Comparison of ENCODE assay signal across 8 mouse cellular contexts in genomic region chr13:18124368-18124767, GRCm38 (mm10).
DNase-seq lines count a peak whose midpoint lies in the region; ATAC-seq and TF ChIP-seq lines count a peak whose summit lies in the region.

No protein-coding gene starts in this region.

- no peaks in the 10 kb centered on the region for H3K9me3 ChIP-seq in heart, postnatal 0 days (replicated peaks; ENCODE audit: control insufficient read depth, low read length)
- no peaks in the 10 kb centered on the region for H3K9me3 ChIP-seq in liver, embryonic 15.5 days (replicated peaks)

- no peaks in the 10 kb centered on the region; the same call in 1 of the 2 replicates for H3K4me1 ChIP-seq in testis, adult 2 months (ENCODE audit: control insufficient read depth, insufficient read depth, low read length)
- no peaks in the 10 kb centered on the region for H3K4me1 ChIP-seq in heart, postnatal 0 days (ENCODE audit: control insufficient read depth, insufficient read depth)
- no peaks in the 10 kb centered on the region for H3K4me1 ChIP-seq in liver, embryonic 15.5 days (replicated peaks)

- H3K9ac ChIP-seq in heart, postnatal 0 days (replicated peaks; ENCODE audit: low read depth, low read length), result no peak overlapping the region; the same call in 1 of the 2 replicates
- H3K9ac ChIP-seq in liver, embryonic 15.5 days, result no peak overlapping the region

- no peaks in the 10 kb centered on the region for H3K36me3 ChIP-seq in testis, adult 2 months (ENCODE audit: control insufficient read depth, insufficient read depth, low read length)
- H3K36me3 ChIP-seq in heart, postnatal 0 days (replicated peaks; ENCODE audit: control insufficient read depth, insufficient read depth, low read length), result no peaks in the 10 kb centered on the region
- no peaks in the 10 kb centered on the region for H3K36me3 ChIP-seq in liver, embryonic 15.5 days (replicated peaks)

- TF ChIP-seq CTCF in testis, adult 2 months (IDR thresholded peaks at IDR 0.05; ENCODE audit: control insufficient read depth, insufficient read depth, insufficient replicate concordance, low read depth, low read length), result peak; percentile 17; the same call in 1 of the 2 replicates
- TF ChIP-seq CTCF in heart, postnatal 0 days (IDR thresholded peaks at IDR 0.05; ENCODE audit: low read depth), result peak; percentile 59

- H3K27ac ChIP-seq in testis, adult 2 months (ENCODE audit: control insufficient read depth, insufficient read depth, low read depth, low read length), result no peak overlapping the region
- H3K27ac ChIP-seq in heart, postnatal 0 days (ENCODE audit: low read depth), result no peak overlapping the region
- H3K27ac ChIP-seq in liver, embryonic 15.5 days (replicated peaks), result no peak overlapping the region

- TF ChIP-seq POLR2A in testis, adult 2 months (IDR thresholded peaks at IDR 0.05; ENCODE audit: control insufficient read depth, low read depth, low read length), result no peak

- no peak for TF ChIP-seq EP300 in heart, postnatal 0 days (IDR thresholded peaks at IDR 0.05; ENCODE audit: low read depth)

- peak; percentile 57; the same call in 1 of the 2 replicates for ATAC-seq in heart, postnatal 0 days (ENCODE audit: insufficient read depth, low read depth)
- ATAC-seq in liver, embryonic 15.5 days (ENCODE audit: insufficient read depth), result no peak
- no peak for ATAC-seq in monocyte, adult 5-6 weeks (replicated peaks; ENCODE audit: insufficient number of reproducible peaks, low FRiP score, low TSS enrichment, poor library complexity, severe bottlenecking)

- H3K27me3 ChIP-seq in testis, adult 2 months (ENCODE audit: control insufficient read depth, insufficient read depth, low read length), result no peaks in the 10 kb centered on the region
- no peaks in the 10 kb centered on the region for H3K27me3 ChIP-seq in heart, postnatal 0 days (ENCODE audit: control insufficient read depth, insufficient read depth, low read length)
- H3K27me3 ChIP-seq in liver, embryonic 15.5 days, result peaks cover 8% of the 10 kb centered on the region

- no peak overlapping the region; the same call in 1 of the 2 replicates for H3K4me3 ChIP-seq in testis, adult 2 months (ENCODE audit: control insufficient read depth, low read depth, low read length)
- peak overlapping the region; percentile 36 for H3K4me3 ChIP-seq in heart, postnatal 0 days (ENCODE audit: low read depth, low read length)
- no peak overlapping the region for H3K4me3 ChIP-seq in liver, embryonic 15.5 days (replicated peaks)

- peak overlapping the region; percentile 64 for H3K4me2 ChIP-seq in heart, postnatal 0 days (ENCODE audit: low read depth, low read length)
- H3K4me2 ChIP-seq in liver, embryonic 15.5 days, result peak overlapping the region; percentile 10; the same call in 1 of the 2 replicates

- 9% methylated on average over 13 of the region's 13 CpGs for WGBS in heart, postnatal 0 days
- WGBS in liver, embryonic 15.5 days (ENCODE audit: insufficient replicate concordance), result 11% methylated on average over 13 of the region's 13 CpGs

- DNase-seq in testis, postnatal 14 days (ENCODE audit: low spot score), result no peak
- peak; percentile 28 for DNase-seq in embryo, embryonic 9.5 days (ENCODE audit: extremely low spot score)
- peak; percentile 48 for DNase-seq in heart, postnatal 0 days (ENCODE audit: low spot score)
- peak; percentile 25 to 70 for DNase-seq in kidney, postnatal 36 days
- DNase-seq in retina, postnatal 7 days (ENCODE audit: low read depth, low spot score), result peak; percentile 25
